Mouse (Mus musculus) kidney, embryonic 14.5 days (tissue): ENCODE data around the gene Fam217b. TPM values are rescaled to one million over a fixed set of nuclear protein-coding genes. Genes with fewer than 3 reads are reported as not detected.

Experiments used
- ATAC-seq: fragments of 200-750 bp; cut with Nextera tagmentation; 2 replicates; pipeline ENCODE4 v1.8.0; 2017; ENCODE audit warnings: moderate number of reproducible peaks, mild to moderate bottlenecking, moderate TSS enrichment, moderate library complexity; ENCODE audit not compliant: low FRiP score, low TSS enrichment
- H3K27ac ChIP-seq: fragments of 300-500 bp; sonication (generic); 2 replicates; pipeline ENCODE4 v1.5.1; 2014; ENCODE audit warnings: low read depth, mild to moderate bottlenecking, low read length, moderate library complexity, mixed read lengths
- H3K27me3 ChIP-seq: fragments of 300-500 bp; sonication (generic); 2 replicates; pipeline ENCODE4 v1.6.1; 2014; ENCODE audit warnings: mild to moderate bottlenecking, low read length; ENCODE audit not compliant: control insufficient read depth, insufficient read depth
- H3K36me3 ChIP-seq: fragments of 300-500 bp; sonication (generic); 2 replicates; pipeline ENCODE4 v1.6.1; 2014; ENCODE audit warnings: low read length, mixed read lengths; ENCODE audit not compliant: control insufficient read depth, insufficient read depth
- H3K4me1 ChIP-seq: fragments of 300-500 bp; sonication (generic); 2 replicates; pipeline ENCODE4 v1.6.1; 2014; ENCODE audit warnings: low read length, mixed read lengths; ENCODE audit not compliant: control insufficient read depth, insufficient read depth
- H3K4me2 ChIP-seq: fragments of 300-500 bp; sonication (generic); replicated peaks from 2 replicates; pipeline ENCODE4 v1.6.1; 2014; ENCODE audit warnings: low read depth, mild to moderate bottlenecking, low read length
- H3K4me3 ChIP-seq: fragments of 300-500 bp; sonication (generic); 2 replicates; pipeline ENCODE4 v1.5.1; 2014; ENCODE audit warnings: mild to moderate bottlenecking, low read length
- H3K9ac ChIP-seq: fragments of 300-500 bp; sonication (generic); 2 replicates; pipeline ENCODE4 v1.6.1; 2014; ENCODE audit warnings: low read depth, mild to moderate bottlenecking, low read length, moderate library complexity
- H3K9me3 ChIP-seq: fragments of 300-500 bp; sonication (generic); 2 replicates; pipeline ENCODE4 v1.6.1; 2016; ENCODE audit warnings: low read length; ENCODE audit not compliant: control insufficient read depth
- WGBS: fragments of 180-500 bp; shearing (Covaris S2); extraction: QIAGEN DNeasy Blood & Tissue Kit; methylation state at CpG from one replicate; pipeline ENCODE4 v1.1.7; 2014; 5-methylcytosine and 5-hydroxymethylcytosine counted together
- polyA plus RNA-seq: library from polyadenylated mRNA; unstranded; fragments of >200 nt; fragmentation: Nextera tagmentation; extraction: Ambion mirVana; gene quantifications from 2 replicates; pipeline ENCODE4 v1.2.1, GENCODE M21; 2014

Gene Fam217b
- polyA plus RNA-seq, 1 experiment from 2014 or later = 7.1 TPM

DNA sequence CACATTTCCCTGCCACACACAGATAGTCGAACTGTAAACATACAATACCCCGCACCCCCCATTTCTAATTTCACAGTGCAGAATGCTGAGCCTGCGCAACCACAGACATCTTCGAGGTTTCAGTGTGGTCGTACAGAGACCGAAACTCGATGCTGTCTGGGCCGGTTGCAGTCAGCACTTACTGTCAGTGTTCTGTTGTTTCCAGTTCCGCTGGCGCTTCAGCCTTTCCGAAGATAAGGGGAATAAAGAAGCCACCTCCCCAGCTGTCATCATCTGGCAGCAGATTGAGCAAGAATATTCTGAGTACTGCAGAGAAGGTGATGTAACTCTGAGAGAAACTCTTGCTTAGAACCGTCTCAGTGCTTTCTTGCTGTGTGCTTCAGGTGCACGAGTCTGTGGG is 2.1 kb downstream of the Fam217b start:
- H3K9me3 ChIP-seq = no peaks in the 10 kb centered on the region
- H3K4me1 ChIP-seq = peaks cover 21% of the 10 kb centered on the region; the same call in 1 of the 2 replicates
- no peak for ATAC-seq
- H3K4me3 ChIP-seq = no peak overlapping the region
- WGBS = 60% methylated on average over 13 of the region's 13 CpGs
- no peak overlapping the region for H3K9ac ChIP-seq
- no peaks in the 10 kb centered on the region for H3K27me3 ChIP-seq
- H3K36me3 ChIP-seq = peaks cover 2% of the 10 kb centered on the region; the same call in 1 of the 2 replicates
- H3K4me2 ChIP-seq = no peak overlapping the region
- no peak overlapping the region for H3K27ac ChIP-seq

- 70% methylated on average over 4 of the region's 4 CpGs for WGBS
- Histone ChIP-seq H3K4me2 (no peak overlapping the region), H3K4me3 (no peak overlapping the region), H3K27me3 (no peaks in the 10 kb centered on the region), H3K9me3 (no peaks in the 10 kb centered on the region), H3K4me1 (peaks cover 21% of the 10 kb centered on the region; the same call in 1 of the 2 replicates), H3K36me3 (peaks cover 2% of the 10 kb centered on the region; the same call in 1 of the 2 replicates), H3K9ac (no peak overlapping the region), H3K27ac (no peak overlapping the region)
- ATAC-seq = no peak
These were observed 2.6 kb downstream of the Fam217b start for GRCm38 (mm10) chr2:178416970-178417369.

- Histone ChIP-seq H3K4me2 (no peak overlapping the region), H3K4me3 (no peak overlapping the region), H3K4me1 (peaks cover 2% of the 10 kb centered on the region; the same call in 1 of the 2 replicates), H3K27ac (no peak overlapping the region), H3K27me3 (no peaks in the 10 kb centered on the region), H3K9ac (no peak overlapping the region), H3K9me3 (no peaks in the 10 kb centered on the region), H3K36me3 (peaks cover 2% of the 10 kb centered on the region; the same call in 1 of the 2 replicates)
- ATAC-seq = no peak
- WGBS = 87% methylated on average over 9 of the region's 9 CpGs
These were observed 6.3 kb downstream of the Fam217b start for GRCm38 (mm10) chr2:178420576-178420975.

GRCm38 (mm10) chr2:178421603-178422002 is 7.3 kb downstream of the Fam217b start:
- H3K4me1 ChIP-seq = no peaks in the 10 kb centered on the region
- no peak overlapping the region for H3K9ac ChIP-seq
- H3K27ac ChIP-seq = no peak overlapping the region
- no peak overlapping the region for H3K4me2 ChIP-seq
- H3K27me3 ChIP-seq = no peaks in the 10 kb centered on the region
- no peak for ATAC-seq
- 45% methylated on average over 6 of the region's 6 CpGs for WGBS
- no peaks in the 10 kb centered on the region for H3K9me3 ChIP-seq
- H3K36me3 ChIP-seq = peaks cover 2% of the 10 kb centered on the region; the same call in 1 of the 2 replicates
- no peak overlapping the region for H3K4me3 ChIP-seq

DNA sequence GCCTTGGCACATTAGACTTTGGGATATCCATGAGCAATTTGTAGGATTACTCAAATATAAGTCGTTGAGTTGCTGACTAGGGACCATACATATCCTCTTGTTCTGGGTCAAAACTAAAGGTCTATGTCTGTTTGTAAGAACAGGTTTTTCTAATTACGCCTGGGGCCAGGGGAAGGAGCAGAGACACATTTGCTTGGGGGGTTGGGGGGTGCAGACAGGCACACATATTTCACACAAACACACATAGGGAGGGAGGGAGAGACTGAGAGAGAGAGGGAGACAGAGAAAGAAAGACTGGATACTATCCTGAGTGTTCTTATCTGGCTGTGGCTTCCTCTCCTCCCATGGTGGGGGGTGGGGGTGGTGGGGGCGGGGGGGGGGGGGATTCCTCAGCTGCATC is 7.9 kb downstream of the Fam217b start:
- Histone ChIP-seq H3K4me1 (no peaks in the 10 kb centered on the region), H3K9me3 (no peaks in the 10 kb centered on the region), H3K9ac (no peak overlapping the region), H3K36me3 (peaks cover 2% of the 10 kb centered on the region; the same call in 1 of the 2 replicates), H3K27me3 (no peaks in the 10 kb centered on the region), H3K4me3 (no peak overlapping the region), H3K27ac (no peak overlapping the region), H3K4me2 (no peak overlapping the region)
- ATAC-seq = no peak
- 55% methylated on average over 2 of the region's 3 CpGs for WGBS

DNA sequence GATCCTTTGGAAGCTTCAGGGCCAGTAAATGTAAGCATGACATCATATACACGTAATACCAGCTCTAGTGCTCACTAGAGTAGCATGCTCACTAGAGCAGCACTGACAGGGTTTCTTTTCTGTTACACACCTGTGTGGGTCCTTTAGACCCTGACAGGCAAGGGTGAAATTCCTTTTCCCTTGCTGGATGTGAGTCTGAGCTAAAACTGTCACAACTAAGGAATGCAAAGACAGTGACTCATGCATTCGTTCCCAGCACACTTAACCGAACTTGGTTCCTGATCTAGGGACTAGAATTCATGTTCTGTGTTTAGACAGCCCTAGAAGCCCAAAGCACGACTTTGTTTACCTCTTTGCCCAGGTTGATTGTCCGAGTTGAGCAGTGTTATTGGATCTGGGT is 8.9 kb downstream of the Fam217b start:
- Histone ChIP-seq H3K4me3 (no peak overlapping the region), H3K27me3 (no peaks in the 10 kb centered on the region), H3K4me1 (no peaks in the 10 kb centered on the region), H3K9me3 (no peaks in the 10 kb centered on the region), H3K27ac (no peak overlapping the region), H3K4me2 (no peak overlapping the region), H3K36me3 (peaks cover 2% of the 10 kb centered on the region; the same call in 1 of the 2 replicates), H3K9ac (no peak overlapping the region)
- ATAC-seq = no peak
- 76% methylated on average over 5 of the region's 5 CpGs for WGBS

DNA sequence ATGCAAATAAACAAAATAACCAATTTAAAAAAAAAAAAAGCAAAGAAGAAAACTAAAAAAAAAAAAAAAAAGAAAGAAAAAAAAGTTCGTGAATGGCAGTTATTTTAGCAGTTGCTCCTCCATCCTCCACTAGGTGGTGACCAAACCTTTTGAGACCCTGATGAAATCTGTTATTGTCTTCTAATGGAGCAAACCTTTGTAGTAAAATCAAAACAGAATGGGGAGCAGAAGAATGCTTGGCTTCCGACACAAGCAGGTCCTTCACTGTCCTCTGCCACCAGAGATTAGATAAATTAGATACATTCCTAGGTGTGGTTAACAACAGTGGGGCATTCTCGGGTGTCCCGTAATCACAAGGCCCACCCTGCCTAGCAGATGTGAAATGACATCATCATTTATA is 11.9 kb downstream of the Fam217b start:
- no peaks in the 10 kb centered on the region for H3K36me3 ChIP-seq
- H3K9ac ChIP-seq = no peak overlapping the region
- no peak overlapping the region for H3K4me3 ChIP-seq
- no peaks in the 10 kb centered on the region for H3K4me1 ChIP-seq
- no peak overlapping the region for H3K27ac ChIP-seq
- no peaks in the 10 kb centered on the region for H3K9me3 ChIP-seq
- no peaks in the 10 kb centered on the region for H3K27me3 ChIP-seq
- 44% methylated on average over 4 of the region's 4 CpGs for WGBS
- ATAC-seq = peak; percentile 24; the same call in 1 of the 2 replicates
- no peak overlapping the region for H3K4me2 ChIP-seq

DNA sequence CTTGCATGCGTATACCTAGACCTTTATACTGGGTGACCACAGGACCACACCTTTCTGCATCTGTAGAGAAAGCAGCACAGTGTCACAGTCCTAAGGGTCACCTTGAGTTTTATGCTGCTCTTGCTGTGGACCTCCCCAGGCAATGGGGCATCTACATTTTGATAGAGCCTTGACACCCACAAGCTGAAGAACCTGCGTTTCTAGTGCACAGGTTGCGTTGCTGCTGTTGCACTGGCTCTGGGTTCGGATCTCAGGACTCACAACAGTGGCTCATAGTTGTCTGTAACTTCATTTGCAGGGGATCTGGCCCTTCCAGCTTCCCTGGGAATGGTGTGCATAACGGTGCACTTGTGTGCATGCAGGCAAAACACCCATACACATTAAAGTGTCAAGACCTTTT is 12.9 kb downstream of the Fam217b start:
- Histone ChIP-seq H3K27me3 (no peaks in the 10 kb centered on the region), H3K27ac (no peak overlapping the region), H3K36me3 (no peaks in the 10 kb centered on the region), H3K9me3 (no peaks in the 10 kb centered on the region), H3K4me3 (no peak overlapping the region), H3K9ac (no peak overlapping the region), H3K4me1 (no peaks in the 10 kb centered on the region), H3K4me2 (no peak overlapping the region)
- 79% methylated on average over 5 of the region's 5 CpGs for WGBS
- no peak for ATAC-seq

DNA sequence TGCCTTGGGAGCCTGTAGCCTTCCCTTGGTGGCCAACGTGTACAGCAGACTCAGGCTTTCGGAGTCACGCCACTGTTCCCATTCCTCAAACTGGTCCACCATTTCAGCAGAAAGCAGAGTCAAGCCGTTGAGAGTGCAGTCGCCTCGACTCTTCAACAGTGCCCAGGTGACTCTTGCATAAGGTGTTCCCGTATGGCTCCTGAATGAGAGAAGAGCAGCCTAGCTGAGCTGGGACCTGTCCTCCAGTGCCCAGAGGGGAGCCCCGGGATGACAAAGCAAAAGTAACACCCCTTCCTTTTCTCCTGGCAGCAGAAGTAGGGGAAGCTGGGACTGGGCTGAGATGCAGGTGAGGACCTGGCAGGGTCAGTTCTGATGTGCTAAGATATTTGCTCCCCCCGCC is 13.9 kb downstream of the Fam217b start:
- Histone ChIP-seq H3K36me3 (no peaks in the 10 kb centered on the region), H3K27ac (no peak overlapping the region), H3K4me2 (no peak overlapping the region), H3K4me3 (no peak overlapping the region), H3K27me3 (no peaks in the 10 kb centered on the region), H3K4me1 (no peaks in the 10 kb centered on the region), H3K9me3 (no peaks in the 10 kb centered on the region), H3K9ac (no peak overlapping the region)
- 81% methylated on average over 9 of the region's 9 CpGs for WGBS
- ATAC-seq = no peak
